Mouse (Mus musculus) left cerebral cortex, postnatal 10 days (tissue): Measurements from ENCODE around the gene Rnf24. TPM values are rescaled to one million over a fixed set of nuclear protein-coding genes. Genes with fewer than 3 reads are reported as not detected.
"Not testable (repeated sequence)": the region's sequence is repeated elsewhere in the genome, so short reads cannot be mapped to it uniquely, and the experiment has no call there.

ENCODE experiments used
- DNase-seq, 2 experiments: peaks; one replicate each; pipeline ENCODE4 v3.0.0; 2021 to 2022; ENCODE audit warnings: low spot score in 2 of 2, mixed read lengths in 1 of 2; ENCODE audit errors: extremely low spot score in 1 of 2
- intact Hi-C: fragments of 180-260 bp; cut with DNase I; formaldehyde crosslinking; loops from one replicate; pipeline ENCODE4 v1.15.1; 2025
- total RNA-seq, 2 experiments: library from RNA; stranded (reverse); gene quantifications; 2 replicates each; pipeline ENCODE4 v1.2.3; 2021

Gene Rnf24
- total RNA-seq, 2 experiments from 2014 or later, result 27.6 to 29.0 TPM

- DNase-seq, result no peak
These were observed 1.2 kb downstream of the Rnf24 start for GRCm38 (mm10) chr2:131351471-131351870.

GRCm38 (mm10) chr2:131350301-131350700 lies 2.4 kb downstream of the Rnf24 start:
- intact Hi-C loops, result no loop called here
- no peak for DNase-seq

More at GRCm38 (mm10) chr2:131351471-131351870, 1.2 kb downstream of the Rnf24 start:
- intact Hi-C loops, result no loop called here

- intact Hi-C loops, result no loop called here
- no peak for DNase-seq
These were observed 7.1 kb downstream of the Rnf24 start for GRCm38 (mm10) chr2:131345556-131345955.

- intact Hi-C loops, result no loop called here
- DNase-seq, result peak in 1 of 2 experiments; percentile 50
These were observed 8.2 kb downstream of the Rnf24 start for GRCm38 (mm10) chr2:131344449-131344848.

GRCm38 (mm10) chr2:131337602-131338001 lies 15.1 kb downstream of the Rnf24 start:
- intact Hi-C loops, result no loop called here
- DNase-seq, result no peak

- DNase-seq, result no peak
- intact Hi-C loops, result no loop called here
These were observed 22.1 kb downstream of the Rnf24 start for GRCm38 (mm10) chr2:131330548-131330947.

GRCm38 (mm10) chr2:131328981-131329380 lies 23.7 kb downstream of the Rnf24 start:
- intact Hi-C loops, result no loop called here
- DNase-seq, result no peak

- DNase-seq, result no peak
These were observed 26.6 kb downstream of the Rnf24 start for GRCm38 (mm10) chr2:131326044-131326443.

GRCm38 (mm10) chr2:131323675-131324074 lies 29.0 kb downstream of the Rnf24 start:
- no peak for DNase-seq
- intact Hi-C loops, result no loop called here

More at GRCm38 (mm10) chr2:131326044-131326443, 26.6 kb downstream of the Rnf24 start:
- intact Hi-C loops, result no loop called here

- peak in 1 of 2 experiments; percentile 30 for DNase-seq
- intact Hi-C loops, result not testable (repeated sequence)
These were observed 31.5 kb downstream of the Rnf24 start for GRCm38 (mm10) chr2:131321192-131321591.

GRCm38 (mm10) chr2:131319401-131319800 lies 33.3 kb downstream of the Rnf24 start:
- no peak for DNase-seq
- intact Hi-C loops, result no loop called here

- intact Hi-C loops, result no loop called here
- no peak for DNase-seq
These were observed 36.5 kb downstream of the Rnf24 start for GRCm38 (mm10) chr2:131316167-131316566.

GRCm38 (mm10) chr2:131309296-131309695 lies 43.4 kb downstream of the Rnf24 start:
- DNase-seq, result peak in 1 of 2 experiments; percentile 30
- intact Hi-C loops, result no loop called here

- intact Hi-C loops, result no loop called here
- no peak for DNase-seq
These were observed 44.9 kb downstream of the Rnf24 start for GRCm38 (mm10) chr2:131307822-131308221.

- intact Hi-C loops, result no loop called here
- DNase-seq, result no peak
These were observed 45.3 kb downstream of the Rnf24 start for GRCm38 (mm10) chr2:131307391-131307790.

GRCm38 (mm10) chr2:131305226-131305625 lies 47.5 kb downstream of the Rnf24 start:
- DNase-seq, result peak in 1 of 2 experiments; percentile 35
- intact Hi-C loops, result not testable (repeated sequence)

GRCm38 (mm10) chr2:131304497-131304896 lies 48.2 kb downstream of the Rnf24 start:
- DNase-seq, result no peak
- intact Hi-C loops, result no loop called here

GRCm38 (mm10) chr2:131301635-131302034 lies 51.1 kb downstream of the Rnf24 start:
- intact Hi-C loops, result no loop called here
- no peak for DNase-seq

GRCm38 (mm10) chr2:131300485-131300884 lies 52.2 kb downstream of the Rnf24 start:
- intact Hi-C loops, result no loop called here
- DNase-seq, result no peak

GRCm38 (mm10) chr2:131298674-131299073 lies 54.0 kb downstream of the Rnf24 start:
- intact Hi-C loops, DNase-seq: not testable (repeated sequence)

GRCm38 (mm10) chr2:131296746-131297261 lies 55.9 kb downstream of the Rnf24 start:
- intact Hi-C loops, result no loop called here
- peak; percentile 42 to 44 for DNase-seq
